Mouse (Mus musculus) forebrain, embryonic 13.5 days (tissue): ENCODE measurements around the gene Gm4907. TPM values are rescaled to one million over a fixed set of nuclear protein-coding genes. Genes with fewer than 3 reads are reported as not detected.
"Not testable (repeated sequence)": the region's sequence is repeated elsewhere in the genome, so short reads cannot be mapped to it uniquely, and the experiment has no call there.

Source experiments
- ATAC-seq: fragments of 200-750 bp; cut with Nextera tagmentation; 2 replicates; pipeline ENCODE4 v1.8.0; 2017
- H3K27ac ChIP-seq: fragments of 300-500 bp; sonication (generic); 2 replicates; pipeline ENCODE4 v1.5.1; 2015; ENCODE audit warnings: inconsistent platforms, mild to moderate bottlenecking, moderate library complexity
- H3K27me3 ChIP-seq: fragments of 300-500 bp; sonication (generic); 2 replicates; pipeline ENCODE4 v1.6.1; 2015; ENCODE audit warnings: mild to moderate bottlenecking, inconsistent platforms
- H3K36me3 ChIP-seq: fragments of 300-500 bp; sonication (generic); 2 replicates; pipeline ENCODE4 v1.6.1; 2015; ENCODE audit warnings: mild to moderate bottlenecking, inconsistent platforms; ENCODE audit not compliant: poor library complexity, severe bottlenecking
- H3K4me1 ChIP-seq: fragments of 300-500 bp; sonication (generic); 2 replicates; pipeline ENCODE4 v1.6.1; 2015; ENCODE audit warnings: inconsistent platforms
- H3K4me2 ChIP-seq: fragments of 300-500 bp; sonication (generic); 2 replicates; pipeline ENCODE4 v1.6.1; 2015; ENCODE audit warnings: inconsistent platforms, mild to moderate bottlenecking, moderate library complexity
- H3K4me3 ChIP-seq: fragments of 300-500 bp; sonication (generic); 2 replicates; pipeline ENCODE4 v1.5.1; 2015; ENCODE audit warnings: mild to moderate bottlenecking, inconsistent platforms
- H3K9ac ChIP-seq: fragments of 300-500 bp; sonication (generic); 2 replicates; pipeline ENCODE4 v1.6.1; 2015; ENCODE audit warnings: mild to moderate bottlenecking, inconsistent platforms
- H3K9me3 ChIP-seq: fragments of 300-500 bp; sonication (generic); replicated peaks from 2 replicates; pipeline ENCODE4 v1.6.1; 2016; ENCODE audit warnings: inconsistent platforms
- WGBS: fragments of 180-500 bp; shearing (Covaris S2); methylation state at CpG from one replicate; pipeline ENCODE4 v1.1.7; 2015; 5-methylcytosine and 5-hydroxymethylcytosine counted together
- polyA plus RNA-seq: library from polyadenylated mRNA; unstranded; fragments of >200 nt; fragmentation: Nextera tagmentation; extraction: Ambion mirVana; gene quantifications from 2 replicates; pipeline ENCODE4 v1.2.1, GENCODE M21; 2015

Gm4907 gene
- not detected in 2 replicates for polyA plus RNA-seq

- H3K4me3 ChIP-seq, H3K36me3 ChIP-seq, H3K27me3 ChIP-seq, H3K4me2 ChIP-seq, H3K4me1 ChIP-seq, H3K27ac ChIP-seq, ATAC-seq, H3K9ac ChIP-seq, H3K9me3 ChIP-seq: not testable (repeated sequence)
- 70% methylated on average over 2 of the region's 2 CpGs for WGBS
These were observed at the start of gene Gm4907 for GRCm38 (mm10) chrX:23882253-23882652. Gm4907 (plus strand) TSS chrX:23882553.

DNA sequence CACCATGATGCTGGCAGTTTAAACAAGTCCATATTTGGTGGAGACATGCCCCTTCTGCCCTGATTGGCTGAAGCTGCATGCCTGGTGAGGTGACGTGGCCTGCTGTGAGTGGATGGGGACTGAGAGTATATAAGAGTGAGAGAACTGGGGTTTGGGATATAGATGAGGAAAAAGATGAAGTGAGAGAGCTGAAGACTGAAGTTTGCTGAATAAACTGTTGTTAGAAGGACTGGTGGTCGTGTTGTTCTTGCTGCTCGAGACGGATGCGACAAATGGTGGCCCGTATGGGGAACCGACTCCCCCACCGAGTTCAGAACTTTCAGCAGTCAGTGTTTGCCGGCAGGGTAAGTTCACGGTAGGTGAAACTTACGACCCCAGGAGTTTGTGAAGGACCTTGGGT, 48.6 kb upstream of the Gm4907 start:
- not testable (repeated sequence) for H3K4me3 ChIP-seq, H3K4me2 ChIP-seq, ATAC-seq, H3K27me3 ChIP-seq, H3K9ac ChIP-seq, H3K4me1 ChIP-seq, H3K27ac ChIP-seq, H3K9me3 ChIP-seq, H3K36me3 ChIP-seq
- 91% methylated on average over 11 of the region's 11 CpGs for WGBS

DNA sequence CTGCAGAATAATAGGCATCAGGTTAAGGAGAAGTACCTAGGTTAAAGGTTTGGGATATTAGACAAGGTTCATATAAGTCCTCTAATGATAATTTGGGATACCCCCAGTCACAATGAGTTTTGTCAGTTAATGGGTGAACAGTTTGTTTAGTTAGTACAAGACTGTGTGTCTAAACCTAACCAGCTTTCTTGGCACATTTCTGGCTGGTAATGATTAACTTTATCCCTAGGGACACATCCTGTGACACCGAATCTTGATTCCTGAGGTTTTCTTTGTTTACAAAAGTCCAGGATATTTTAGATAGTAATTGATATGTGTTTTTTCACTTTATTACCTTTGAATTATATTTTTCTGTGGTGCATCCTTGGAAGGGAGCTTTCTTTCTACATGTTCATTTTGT, 41.4 kb upstream of the Gm4907 start:
- Histone ChIP-seq H3K27ac (no peak overlapping the region), H3K4me1 (no peaks in the 10 kb centered on the region), H3K36me3 (no peaks in the 10 kb centered on the region), H3K9me3 (no peaks in the 10 kb centered on the region), H3K9ac (no peak overlapping the region), H3K4me2 (no peak overlapping the region), H3K4me3 (no peak overlapping the region), H3K27me3 (no peaks in the 10 kb centered on the region)
- no peak for ATAC-seq
- WGBS = 91% methylated on average over 1 of the region's 1 CpGs

DNA sequence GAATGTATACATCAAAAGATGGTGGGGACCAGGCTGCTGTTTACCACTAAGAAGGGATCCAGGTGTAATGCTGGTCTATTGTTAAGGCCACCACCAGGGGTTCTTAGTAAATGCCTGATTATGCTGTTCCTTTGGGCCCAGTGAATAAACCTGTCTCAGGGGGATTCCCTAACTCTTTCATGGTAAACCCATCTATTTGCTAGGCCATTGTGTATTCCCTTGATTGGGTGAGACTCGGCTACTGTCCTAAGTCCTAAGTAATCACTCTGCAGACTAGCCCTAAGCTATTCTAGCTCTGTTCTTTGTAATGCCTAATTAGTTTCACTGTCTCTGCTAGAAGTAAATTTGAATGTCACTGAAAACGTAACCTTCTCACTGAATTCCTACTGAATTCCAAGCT, 71.8 kb downstream of the Gm4907 start:
- Histone ChIP-seq H3K4me1 (no peaks in the 10 kb centered on the region), H3K9me3 (no peaks in the 10 kb centered on the region), H3K9ac (no peak overlapping the region), H3K27ac (no peak overlapping the region), H3K27me3 (no peaks in the 10 kb centered on the region), H3K36me3 (no peaks in the 10 kb centered on the region), H3K4me3 (no peak overlapping the region), H3K4me2 (no peak overlapping the region)
- WGBS = 44% methylated on average over 2 of the region's 2 CpGs
- no peak for ATAC-seq

Other genes starting within 250 kb of the Gm4907 start
- 14.2 and 14.9 TPM in 2 replicates for gene Wdr44, start 189.5 kb upstream of the Gm4907 start, polyA plus RNA-seq
- gene Gm4985, start 76.4 kb downstream of the Gm4907 start, polyA plus RNA-seq = not detected in 2 replicates